Mouse (Mus musculus) midbrain, embryonic 16.5 days (tissue): ENCODE results near the gene Utf1. TPM values are rescaled to one million over a fixed set of nuclear protein-coding genes. Genes with fewer than 3 reads are reported as not detected.
A peak's percentile ranks its signal among the peaks of the same experiment; 100 is the strongest.

ENCODE experiments used
- ATAC-seq: fragments of 200-750 bp; cut with Nextera tagmentation; 2 replicates; pipeline ENCODE4 v1.8.0; 2017; ENCODE audit warnings: moderate TSS enrichment
- H3K27ac ChIP-seq: fragments of 300-500 bp; sonication (generic); 2 replicates; pipeline ENCODE4 v1.5.1; 2014; ENCODE audit warnings: mild to moderate bottlenecking, low read length, mixed read lengths
- H3K27me3 ChIP-seq: fragments of 300-500 bp; sonication (generic); 2 replicates; pipeline ENCODE4 v1.6.1; 2014; ENCODE audit warnings: low read depth, low read length, mixed read lengths; ENCODE audit not compliant: control insufficient read depth, insufficient read depth
- H3K36me3 ChIP-seq: fragments of 300-500 bp; sonication (generic); 2 replicates; pipeline ENCODE4 v1.6.1; 2014; ENCODE audit warnings: mild to moderate bottlenecking, low read length, moderate library complexity, mixed read lengths; ENCODE audit not compliant: control insufficient read depth, insufficient read depth
- H3K4me1 ChIP-seq: fragments of 300-500 bp; sonication (generic); 2 replicates; pipeline ENCODE4 v1.6.1; 2014; ENCODE audit warnings: mild to moderate bottlenecking, low read length, mixed read lengths; ENCODE audit not compliant: control insufficient read depth, insufficient read depth
- H3K4me2 ChIP-seq: fragments of 300-500 bp; sonication (generic); 2 replicates; pipeline ENCODE4 v1.6.1; 2014; ENCODE audit warnings: mild to moderate bottlenecking, low read length, mixed read lengths
- H3K4me3 ChIP-seq: fragments of 300-500 bp; sonication (generic); 2 replicates; pipeline ENCODE4 v1.5.1; 2014; ENCODE audit warnings: low read depth, mild to moderate bottlenecking, low read length, moderate library complexity, mixed read lengths
- H3K9ac ChIP-seq: fragments of 300-500 bp; sonication (generic); 2 replicates; pipeline ENCODE4 v1.6.1; 2014; ENCODE audit warnings: low read depth, low read length, mixed read lengths
- H3K9me3 ChIP-seq: fragments of 300-500 bp; sonication (generic); replicated peaks from 2 replicates; pipeline ENCODE4 v1.6.1; 2014; ENCODE audit warnings: mild to moderate bottlenecking, low read length, mixed read lengths; ENCODE audit not compliant: control insufficient read depth, poor library complexity, severe bottlenecking
- WGBS: fragments of 180-500 bp; shearing (Covaris S2); extraction: QIAGEN DNeasy Blood & Tissue Kit; methylation state at CpG from one replicate; pipeline ENCODE4 v1.1.7; 2014; 5-methylcytosine and 5-hydroxymethylcytosine counted together
- polyA plus RNA-seq: library from polyadenylated mRNA; unstranded; fragments of >200 nt; fragmentation: Nextera tagmentation; extraction: Ambion mirVana; gene quantifications from 2 replicates; pipeline ENCODE4 v1.2.1, GENCODE M21; 2015

Utf1 gene
- polyA plus RNA-seq, 1 experiment from 2014 or later, result not detected

DNA sequence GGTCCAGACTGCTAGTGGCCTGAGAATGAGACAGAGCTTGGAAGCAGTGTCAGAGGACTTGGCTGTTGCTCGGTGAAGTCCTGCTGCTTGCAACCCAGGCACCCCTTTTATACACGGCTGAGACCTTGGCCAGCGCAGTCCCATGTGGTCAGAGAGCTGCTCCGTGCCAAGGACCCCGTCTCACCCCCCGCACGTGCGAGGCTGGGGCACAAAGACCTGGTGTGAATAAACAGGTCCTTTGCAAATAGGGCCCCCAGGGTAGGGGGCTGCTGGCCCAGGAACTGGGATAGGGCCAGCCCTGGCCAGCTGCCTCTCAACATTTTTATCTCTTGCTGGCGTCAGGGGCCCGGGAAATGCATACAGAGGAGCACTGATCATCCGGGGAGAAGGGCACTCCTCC is 14.4 kb downstream of the Utf1 start:
- ATAC-seq, result peak; percentile 56
- no peaks in the 10 kb centered on the region for H3K36me3 ChIP-seq
- H3K4me3 ChIP-seq, result no peak overlapping the region
- H3K4me1 ChIP-seq, result no peaks in the 10 kb centered on the region
- H3K9ac ChIP-seq, result no peak overlapping the region
- H3K9me3 ChIP-seq, result no peaks in the 10 kb centered on the region
- no peak overlapping the region for H3K27ac ChIP-seq
- H3K4me2 ChIP-seq, result no peak overlapping the region
- H3K27me3 ChIP-seq, result peaks cover 3% of the 10 kb centered on the region; the same call in 1 of the 2 replicates
- 27% methylated on average over 11 of the region's 11 CpGs for WGBS

DNA sequence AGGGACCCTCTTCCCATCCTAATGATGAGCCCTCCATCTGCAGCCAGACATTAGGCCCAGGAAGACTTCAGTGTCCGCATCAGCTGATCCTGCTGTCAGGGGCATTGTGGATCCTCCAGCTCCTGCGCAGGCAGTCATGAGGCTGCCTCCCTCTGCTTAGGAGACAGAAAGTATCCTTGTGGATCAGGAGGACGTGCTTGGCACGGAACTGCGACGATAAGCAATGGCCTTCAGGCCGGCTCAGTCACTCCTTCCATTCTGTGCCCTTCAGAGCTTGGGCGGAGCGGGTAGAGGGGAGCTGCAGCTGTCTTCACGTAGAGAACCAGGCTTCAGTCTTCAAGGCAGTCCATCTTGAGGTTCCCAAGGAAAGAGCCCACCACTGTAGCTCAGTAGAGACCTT is 17.6 kb downstream of the Utf1 start:
- no peak overlapping the region for H3K27ac ChIP-seq
- H3K4me2 ChIP-seq, result no peak overlapping the region
- H3K9me3 ChIP-seq, result no peaks in the 10 kb centered on the region
- no peak overlapping the region for H3K9ac ChIP-seq
- H3K4me1 ChIP-seq, result no peaks in the 10 kb centered on the region
- H3K27me3 ChIP-seq, result peaks cover under 1% of the 10 kb centered on the region; the same call in 1 of the 2 replicates
- no peak for ATAC-seq
- H3K36me3 ChIP-seq, result no peaks in the 10 kb centered on the region
- WGBS, result 89% methylated on average over 10 of the region's 10 CpGs
- H3K4me3 ChIP-seq, result no peak overlapping the region

DNA sequence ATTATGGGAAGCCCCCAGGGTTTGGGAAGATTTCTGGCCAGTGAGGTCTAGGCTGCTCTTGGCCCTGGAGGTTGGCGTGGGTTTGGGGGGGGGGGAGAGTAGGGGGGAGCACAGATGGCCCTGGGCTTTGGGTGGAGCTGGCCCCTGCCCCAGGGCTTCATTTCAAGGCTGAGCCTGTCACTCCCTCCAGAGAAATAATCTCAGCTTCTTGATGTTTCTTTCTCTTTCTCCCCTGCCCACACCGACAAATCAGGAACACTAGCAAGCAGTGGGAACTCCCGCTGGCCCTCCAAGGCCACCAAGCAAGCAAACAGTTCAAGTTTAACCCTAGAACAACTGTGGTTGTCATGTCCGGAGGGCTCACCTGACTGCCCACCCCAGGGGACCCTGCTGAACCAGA is 20.2 kb downstream of the Utf1 start:
- no peak overlapping the region for H3K4me3 ChIP-seq
- no peak overlapping the region for H3K4me2 ChIP-seq
- H3K36me3 ChIP-seq, result no peaks in the 10 kb centered on the region
- no peak overlapping the region for H3K9ac ChIP-seq
- no peak for ATAC-seq
- H3K27me3 ChIP-seq, result no peaks in the 10 kb centered on the region
- no peaks in the 10 kb centered on the region for H3K9me3 ChIP-seq
- 62% methylated on average over 4 of the region's 4 CpGs for WGBS
- H3K4me1 ChIP-seq, result no peaks in the 10 kb centered on the region
- H3K27ac ChIP-seq, result no peak overlapping the region

DNA sequence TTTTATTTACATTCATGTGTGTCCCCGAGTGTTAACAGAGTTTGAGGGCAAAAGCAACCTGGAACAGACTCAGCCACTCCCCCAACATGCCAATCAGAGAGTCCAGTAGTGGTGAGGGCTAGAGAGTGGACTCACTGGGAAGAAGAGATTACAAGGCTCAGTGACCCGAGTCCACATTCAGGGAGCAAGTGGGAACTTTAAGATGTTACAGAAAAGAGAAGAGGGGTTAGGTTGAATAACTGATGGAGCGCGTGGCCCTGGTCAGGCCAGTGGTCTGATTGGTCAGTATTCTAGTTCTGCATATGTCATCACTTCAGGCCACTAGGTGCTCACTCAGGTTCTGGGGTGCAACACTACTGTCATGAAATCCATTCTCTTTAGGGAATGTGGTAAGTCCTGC is 23.6 kb downstream of the Utf1 start:
- H3K9me3 ChIP-seq, result no peaks in the 10 kb centered on the region
- H3K4me2 ChIP-seq, result no peak overlapping the region
- H3K36me3 ChIP-seq, result no peaks in the 10 kb centered on the region
- no peaks in the 10 kb centered on the region for H3K4me1 ChIP-seq
- 4% methylated on average over 4 of the region's 4 CpGs for WGBS
- no peak overlapping the region for H3K9ac ChIP-seq
- no peak for ATAC-seq
- H3K27ac ChIP-seq, result no peak overlapping the region
- no peaks in the 10 kb centered on the region for H3K27me3 ChIP-seq
- no peak overlapping the region for H3K4me3 ChIP-seq

DNA sequence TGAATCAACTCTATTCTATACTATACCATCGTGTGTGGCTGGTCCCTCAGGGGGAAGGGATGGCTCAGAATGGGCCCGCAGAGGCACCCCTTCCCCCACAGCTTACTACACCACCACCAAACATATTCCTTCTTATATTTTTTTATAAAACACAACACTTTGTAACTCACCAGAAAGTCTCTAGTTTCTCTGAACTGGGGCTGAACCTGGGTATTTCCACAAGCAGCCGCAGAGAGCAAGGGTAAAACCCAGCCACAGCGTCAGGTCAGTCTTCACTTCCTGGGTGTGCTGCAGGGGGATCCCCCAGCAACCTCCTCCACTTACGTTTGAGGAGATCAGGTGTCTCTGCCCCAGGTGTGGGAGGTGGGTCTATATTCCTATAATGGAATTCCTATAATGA is 24.8 kb downstream of the Utf1 start:
- Histone ChIP-seq H3K27me3 (no peaks in the 10 kb centered on the region), H3K9ac (no peak overlapping the region), H3K27ac (no peak overlapping the region), H3K36me3 (no peaks in the 10 kb centered on the region), H3K4me3 (no peak overlapping the region), H3K9me3 (no peaks in the 10 kb centered on the region), H3K4me2 (no peak overlapping the region), H3K4me1 (no peaks in the 10 kb centered on the region)
- no peak for ATAC-seq
- 49% methylated on average over 5 of the region's 5 CpGs for WGBS

DNA sequence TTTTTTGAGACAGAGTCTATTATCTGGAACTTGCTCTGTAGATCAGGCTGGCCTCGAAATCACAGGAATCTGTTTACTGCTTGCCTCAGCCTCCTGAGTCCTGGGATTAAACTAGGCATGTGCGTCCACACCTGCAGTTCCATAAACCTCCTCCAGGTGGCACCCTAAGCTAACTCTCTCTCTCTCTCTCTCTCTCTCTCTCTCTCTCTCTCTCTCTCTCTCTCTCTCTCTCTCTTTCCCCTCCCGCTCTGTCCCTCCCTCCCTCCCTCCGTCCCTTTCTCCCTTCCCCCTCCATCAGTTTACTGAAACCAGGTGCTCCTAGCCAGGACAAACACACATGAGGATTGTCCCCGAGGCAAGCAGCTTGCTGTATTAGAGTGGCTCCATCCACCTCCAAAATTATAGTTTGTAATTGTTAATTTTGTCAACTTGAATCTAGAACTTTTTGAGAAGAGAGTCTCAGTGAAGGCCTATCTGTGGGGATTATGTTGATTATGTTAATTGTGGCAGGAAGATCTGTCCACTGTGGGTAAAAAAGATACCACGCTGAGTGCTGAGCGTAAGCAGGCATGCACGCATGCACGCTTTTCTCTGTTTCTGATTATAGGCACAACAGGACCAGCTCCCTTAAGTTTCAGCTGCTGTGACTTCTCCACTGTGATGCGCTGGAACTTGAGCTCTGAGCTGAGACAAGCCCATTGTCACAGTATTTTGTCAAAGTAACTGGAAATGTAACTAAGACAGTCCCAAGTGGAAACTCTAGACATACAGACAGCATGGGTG is 25.9 kb downstream of the Utf1 start:
- Histone ChIP-seq H3K4me3 (no peak overlapping the region), H3K27me3 (no peaks in the 10 kb centered on the region), H3K27ac (no peak overlapping the region), H3K36me3 (no peaks in the 10 kb centered on the region), H3K4me1 (no peaks in the 10 kb centered on the region), H3K9me3 (no peaks in the 10 kb centered on the region), H3K4me2 (no peak overlapping the region), H3K9ac (no peak overlapping the region)
- ATAC-seq, result no peak
- 32% methylated on average over 10 of the region's 10 CpGs for WGBS

DNA sequence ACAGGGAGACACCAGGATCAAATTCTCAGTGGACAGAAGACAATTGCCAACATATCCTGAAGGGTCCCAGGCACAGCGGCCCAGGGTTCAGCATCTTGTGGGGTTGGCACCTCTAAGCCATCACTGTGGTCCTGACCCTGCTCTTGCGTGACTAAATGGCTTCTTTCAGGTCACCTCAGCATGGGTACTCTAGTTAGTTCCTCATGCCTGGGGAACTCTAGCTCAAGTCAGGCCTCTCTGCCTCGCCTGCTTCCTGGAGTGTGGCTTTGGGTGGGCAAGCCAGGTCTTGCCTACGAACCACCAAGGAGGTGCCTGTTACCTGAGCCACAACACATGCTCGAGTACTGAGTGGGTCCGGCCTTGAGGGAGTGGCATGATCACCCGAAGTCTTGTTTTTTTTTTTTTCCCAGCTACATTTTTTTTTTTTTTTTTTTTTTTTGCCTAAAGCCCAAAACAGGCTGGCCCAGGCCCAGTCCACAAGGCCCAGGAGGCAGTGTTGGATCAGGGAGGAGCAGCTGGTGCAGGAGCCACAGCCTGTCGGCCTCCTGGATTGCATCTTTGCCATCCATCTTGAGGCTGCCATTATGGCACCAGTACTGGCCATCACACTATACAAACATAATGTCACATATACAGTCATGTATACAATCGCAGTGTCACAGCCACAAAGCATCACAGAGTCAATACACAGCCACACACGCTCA is 26.8 kb downstream of the Utf1 start:
- Histone ChIP-seq H3K36me3 (no peaks in the 10 kb centered on the region), H3K27me3 (no peaks in the 10 kb centered on the region), H3K27ac (no peak overlapping the region), H3K4me1 (no peaks in the 10 kb centered on the region), H3K9ac (no peak overlapping the region), H3K4me2 (no peak overlapping the region), H3K4me3 (no peak overlapping the region), H3K9me3 (no peaks in the 10 kb centered on the region)
- no peak for ATAC-seq
- 87% methylated on average over 10 of the region's 10 CpGs for WGBS

DNA sequence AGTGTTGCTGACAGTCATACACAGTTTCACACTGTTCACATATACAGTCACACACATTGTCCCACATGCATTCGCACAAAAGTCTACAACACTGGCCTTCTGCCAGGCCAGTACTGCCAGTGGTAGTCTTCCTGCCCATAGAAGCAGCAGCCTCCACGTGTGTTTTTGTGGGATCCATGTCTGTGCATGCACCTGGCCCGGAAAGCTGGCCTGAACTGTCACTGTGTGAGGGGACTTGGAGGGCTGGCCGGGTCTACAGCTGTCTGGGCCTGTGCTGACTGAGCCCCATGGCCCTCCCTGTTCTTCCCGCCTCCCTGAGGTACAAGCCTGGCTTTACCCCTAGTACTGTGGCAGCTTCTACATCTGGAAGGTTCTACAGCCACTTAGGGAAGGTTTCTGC is 27.4 kb downstream of the Utf1 start:
- no peak for ATAC-seq
- H3K4me2 ChIP-seq, result no peak overlapping the region
- no peaks in the 10 kb centered on the region for H3K36me3 ChIP-seq
- H3K27me3 ChIP-seq, result no peaks in the 10 kb centered on the region
- WGBS, result 87% methylated on average over 5 of the region's 5 CpGs
- H3K4me3 ChIP-seq, result no peak overlapping the region
- H3K9ac ChIP-seq, result no peak overlapping the region
- H3K27ac ChIP-seq, result no peak overlapping the region
- no peaks in the 10 kb centered on the region for H3K9me3 ChIP-seq
- H3K4me1 ChIP-seq, result no peaks in the 10 kb centered on the region

DNA sequence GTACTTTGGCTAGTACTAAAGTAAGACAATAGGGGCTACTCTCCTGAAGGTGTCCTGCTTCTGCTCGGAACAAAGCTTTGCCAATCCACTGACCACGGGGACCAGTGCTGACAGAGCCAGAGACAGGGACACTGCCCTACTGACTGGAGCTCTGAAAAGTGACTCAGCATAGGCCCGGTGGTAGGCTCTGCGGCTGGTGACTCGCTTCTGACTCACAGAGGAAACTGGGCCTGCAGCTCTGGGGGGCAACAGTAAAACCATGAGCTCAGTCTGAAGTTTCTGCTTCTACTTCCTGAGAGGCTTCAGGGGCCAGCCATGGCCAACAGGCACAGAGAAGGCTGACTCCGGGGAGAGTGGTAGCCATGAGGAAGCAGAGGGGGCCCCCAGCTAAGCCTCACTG is 27.8 kb downstream of the Utf1 start:
- H3K9me3 ChIP-seq, result no peaks in the 10 kb centered on the region
- no peak overlapping the region for H3K9ac ChIP-seq
- no peak overlapping the region for H3K4me3 ChIP-seq
- ATAC-seq, result no peak
- no peaks in the 10 kb centered on the region for H3K27me3 ChIP-seq
- no peak overlapping the region for H3K4me2 ChIP-seq
- H3K36me3 ChIP-seq, result no peaks in the 10 kb centered on the region
- H3K27ac ChIP-seq, result no peak overlapping the region
- 75% methylated on average over 6 of the region's 6 CpGs for WGBS
- no peaks in the 10 kb centered on the region for H3K4me1 ChIP-seq
